Mouse (Mus musculus) CD8-positive naive resting alpha-beta T cell, adult 57 days (primary cell): ENCODE results near the gene Agbl1. TPM values are rescaled to one million over a fixed set of nuclear protein-coding genes. Genes with fewer than 3 reads are reported as not detected.

Experiments
- total RNA-seq: library from RNA; stranded (reverse); gene quantifications from one replicate; pipeline ENCODE4 v1.2.4, GENCODE M21; 2023

Gene Agbl1
- 2.4 TPM for total RNA-seq

DNA sequence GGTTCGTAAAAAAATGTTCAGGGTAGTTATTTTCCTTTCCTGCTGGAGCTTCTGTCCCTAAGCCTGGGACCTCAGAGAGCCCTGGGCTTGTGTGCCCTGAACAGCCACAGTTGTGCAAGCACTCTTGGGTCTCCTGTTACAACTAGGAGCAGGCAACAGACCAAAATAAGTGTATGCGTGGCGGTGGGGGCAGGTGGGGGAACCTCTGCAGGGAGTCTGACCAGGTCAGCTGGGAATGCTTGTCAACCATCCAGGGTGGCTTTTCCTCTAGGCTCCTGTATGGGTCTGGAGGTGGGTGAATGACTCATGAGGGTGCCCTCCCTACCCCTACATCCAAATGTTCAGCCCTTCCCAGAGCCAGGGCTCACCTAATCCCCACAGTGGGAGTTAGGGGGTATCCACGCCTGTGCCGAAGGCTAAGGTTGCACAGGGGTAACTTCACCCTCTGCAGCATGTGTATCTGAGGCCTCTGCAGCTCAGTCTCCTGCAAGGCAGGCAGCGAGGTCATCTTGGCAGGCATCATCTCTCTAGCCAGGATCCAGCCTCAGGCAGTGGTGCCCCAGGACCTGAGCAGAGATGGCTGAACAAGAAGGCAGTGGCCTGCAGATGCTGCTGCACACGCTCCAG lies at the start of gene Agbl1:
Agbl1 (plus strand) TSS at position 577 of the 627 bp plus-strand sequence.

